In genomic region chr2:146227646-146228045, GRCm38 (mm10) we compare ENCODE assay signal across 19 mouse cellular contexts. TPM values are rescaled to one million over a fixed set of nuclear protein-coding genes. Genes with fewer than 3 reads are reported as not detected.
A peak's percentile ranks its signal among the peaks of the same experiment; 100 is the strongest.
DNase-seq lines count a peak whose midpoint lies in the region; ATAC-seq and TF ChIP-seq lines count a peak whose summit lies in the region.
"Had no signal": no experiment of that assay in that cellular context is flagged by ENCODE, and none has a peak within 500 bp of the region (broad histone marks: within the 10 kb centered on the region; RNA-seq: fewer than 3 reads in every experiment).

No protein-coding gene starts in this region.

- H3K4me3 ChIP-seq in hindbrain, postnatal 0 days (ENCODE audit: low read length): no peak overlapping the region
- H3K4me3 ChIP-seq in hindbrain, embryonic 13.5 days: no peak overlapping the region
- no peak overlapping the region for H3K4me3 ChIP-seq in midbrain, embryonic 11.5 days (ENCODE audit: low read depth, low read length)
- H3K4me3 ChIP-seq in midbrain, embryonic 16.5 days (ENCODE audit: low read depth, low read length): no peak overlapping the region
- H3K4me3 ChIP-seq: embryonic facial prominence, embryonic 13.5 days; forebrain, embryonic 12.5 days; gastrocnemius, adult 2 months; heart, embryonic 13.5 days had no signal

- H3K36me3 ChIP-seq in hindbrain, postnatal 0 days (ENCODE audit: insufficient read depth, low read length): no peaks in the 10 kb centered on the region
- no peaks in the 10 kb centered on the region for H3K36me3 ChIP-seq in hindbrain, embryonic 13.5 days
- no peaks in the 10 kb centered on the region for H3K36me3 ChIP-seq in midbrain, embryonic 11.5 days (ENCODE audit: control insufficient read depth, insufficient read depth, low read length)
- H3K36me3 ChIP-seq in midbrain, embryonic 16.5 days (ENCODE audit: control insufficient read depth, insufficient read depth, low read length): no peaks in the 10 kb centered on the region
- H3K36me3 ChIP-seq: embryonic facial prominence, embryonic 13.5 days; forebrain, embryonic 12.5 days; heart, embryonic 13.5 days had no signal

- whole genome bisulfite sequencing in hindbrain, postnatal 0 days: 46% methylated on average over 3 of the region's 3 CpGs
- 57% methylated on average over 3 of the region's 3 CpGs for whole genome bisulfite sequencing in hindbrain, embryonic 13.5 days
- WGBS in midbrain, embryonic 11.5 days: 56% methylated on average over 3 of the region's 3 CpGs
- 62% methylated on average over 3 of the region's 3 CpGs for WGBS in midbrain, embryonic 16.5 days

- no peak overlapping the region for H3K9ac ChIP-seq in hindbrain, postnatal 0 days (replicated peaks; ENCODE audit: low read length)
- no peak overlapping the region for H3K9ac ChIP-seq in hindbrain, embryonic 13.5 days
- no peak overlapping the region for H3K9ac ChIP-seq in midbrain, embryonic 11.5 days (ENCODE audit: low read length)
- no peak overlapping the region for H3K9ac ChIP-seq in midbrain, embryonic 16.5 days (ENCODE audit: low read depth, low read length)
- H3K9ac ChIP-seq: embryonic facial prominence, embryonic 13.5 days; forebrain, embryonic 12.5 days; heart, embryonic 13.5 days had no signal

- H3K4me2 ChIP-seq in hindbrain, postnatal 0 days (ENCODE audit: low read depth, low read length): no peak overlapping the region
- no peak overlapping the region for H3K4me2 ChIP-seq in hindbrain, embryonic 13.5 days
- no peak overlapping the region for H3K4me2 ChIP-seq in midbrain, embryonic 11.5 days
- no peak overlapping the region for H3K4me2 ChIP-seq in midbrain, embryonic 16.5 days (ENCODE audit: low read length)
- H3K4me2 ChIP-seq: embryonic facial prominence, embryonic 13.5 days; forebrain, embryonic 12.5 days; heart, embryonic 13.5 days had no signal

- peak; percentile 45 for TF ChIP-seq CTCF in hindbrain, postnatal 0 days (IDR thresholded peaks at IDR 0.05; ENCODE audit: low read depth)

- H3K4me1 ChIP-seq in hindbrain, postnatal 0 days (ENCODE audit: insufficient read depth, low read length): no peaks in the 10 kb centered on the region
- H3K4me1 ChIP-seq in hindbrain, embryonic 13.5 days (replicated peaks): peaks cover 37% of the 10 kb centered on the region
- H3K4me1 ChIP-seq in midbrain, embryonic 11.5 days (ENCODE audit: control insufficient read depth, insufficient read depth, low read length): peaks cover 15% of the 10 kb centered on the region
- peaks cover 7% of the 10 kb centered on the region for H3K4me1 ChIP-seq in midbrain, embryonic 16.5 days (ENCODE audit: control insufficient read depth, insufficient read depth, low read length)

- H3K27ac ChIP-seq in hindbrain, postnatal 0 days: no peak overlapping the region
- no peak overlapping the region for H3K27ac ChIP-seq in hindbrain, embryonic 13.5 days
- H3K27ac ChIP-seq in midbrain, embryonic 11.5 days (ENCODE audit: low read depth, low read length): no peak overlapping the region
- no peak overlapping the region for H3K27ac ChIP-seq in midbrain, embryonic 16.5 days (ENCODE audit: low read length)
- H3K27ac ChIP-seq: embryonic facial prominence, embryonic 13.5 days; forebrain, embryonic 12.5 days; gastrocnemius, adult 2 months; heart, embryonic 13.5 days had no signal

- no peaks in the 10 kb centered on the region for H3K9me3 ChIP-seq in hindbrain, postnatal 0 days (ENCODE audit: low read length)
- H3K9me3 ChIP-seq in hindbrain, embryonic 13.5 days: no peaks in the 10 kb centered on the region
- H3K9me3 ChIP-seq in midbrain, embryonic 11.5 days (ENCODE audit: control insufficient read depth, low read length): no peaks in the 10 kb centered on the region
- H3K9me3 ChIP-seq in midbrain, embryonic 16.5 days (replicated peaks; ENCODE audit: control insufficient read depth, low read length, poor library complexity, severe bottlenecking): no peaks in the 10 kb centered on the region
- H3K9me3 ChIP-seq: embryonic facial prominence, embryonic 13.5 days; forebrain, embryonic 12.5 days; heart, embryonic 13.5 days had no signal

- H3K27me3 ChIP-seq in hindbrain, postnatal 0 days (ENCODE audit: insufficient read depth, low read length): peaks cover 18% of the 10 kb centered on the region
- H3K27me3 ChIP-seq in hindbrain, embryonic 13.5 days: peaks cover 65% of the 10 kb centered on the region
- peaks cover 54% of the 10 kb centered on the region for H3K27me3 ChIP-seq in midbrain, embryonic 11.5 days (ENCODE audit: control insufficient read depth, insufficient read depth, low read length)
- H3K27me3 ChIP-seq in midbrain, embryonic 16.5 days (ENCODE audit: control insufficient read depth, insufficient read depth, low read depth, low read length): peaks cover 3% of the 10 kb centered on the region

- peak; percentile 38 for DNase-seq in hindbrain, postnatal 0 days (ENCODE audit: low spot score)
- DNase-seq in midbrain, embryonic 11.5 days (ENCODE audit: low spot score, missing footprints): peak; percentile 81
- peak; percentile 5 for DNase-seq in ES-CJ7 (ENCODE audit: low read depth, low spot score)
- no peak for DNase-seq in spleen, postnatal 10 days (ENCODE audit: low spot score in 2 of 2)
- DNase-seq: adrenal gland, postnatal 10 days; cerebellum, adult 18-20 months; cerebellum, postnatal 36 days; gastrocnemius, adult 2 months; gastrocnemius, postnatal 25 days; heart, adult 11 months; heart, postnatal 36 days had no signal

- no peak for ATAC-seq in hindbrain, postnatal 0 days
- ATAC-seq in hindbrain, embryonic 13.5 days (ENCODE audit: low FRiP score): no peak
- ATAC-seq in midbrain, embryonic 11.5 days (ENCODE audit: low FRiP score): no peak
- no peak for ATAC-seq in midbrain, embryonic 16.5 days
- ATAC-seq: hindbrain, embryonic 16.5 days had no signal

RNA-seq across cellular contexts. Expression of gene Insm1, which starts 5.9 kb away (rescaled TPM):
- total RNA-seq in hindbrain, postnatal 0 days (2014; rRNA removed): 42.7 and 44.0 TPM in 2 replicates
- 4.2 and 4.4 TPM in 2 replicates for polyA plus RNA-seq in hindbrain, postnatal 0 days (2015; fragmentation: Nextera tagmentation; extraction: Ambion mirVana)
- polyA plus RNA-seq in hindbrain, embryonic 13.5 days (2015; fragmentation: Nextera tagmentation; extraction: Ambion mirVana): 4.0 and 4.8 TPM in 2 replicates
- 11.7 and 12.5 TPM in 2 replicates for polyA plus RNA-seq in midbrain, embryonic 11.5 days (2014; fragmentation: Nextera tagmentation; extraction: Ambion mirVana)
- 2.7 TPM in 2 replicates for polyA plus RNA-seq in midbrain, embryonic 16.5 days (2015; fragmentation: Nextera tagmentation; extraction: Ambion mirVana)
- total RNA-seq: gastrocnemius, adult 2 months; gastrocnemius, postnatal 25 days; heart, postnatal 36 days; MEL had no signal
- polyA plus RNA-seq: heart, embryonic 13.5 days; heart, postnatal 0 days had no signal

Comparison
In these comparisons a context has a peak if more than half of its experiments do, and no peak if none do; other contexts are left out.
1. DNase-seq: peak in hindbrain, postnatal 0 days (single experiment), midbrain, embryonic 11.5 days (single experiment) and ES-CJ7 (single experiment); none in spleen, postnatal 10 days (0 of 2).